8 mouse cellular contexts compared by ENCODE assay signal in the genomic region with DNA sequence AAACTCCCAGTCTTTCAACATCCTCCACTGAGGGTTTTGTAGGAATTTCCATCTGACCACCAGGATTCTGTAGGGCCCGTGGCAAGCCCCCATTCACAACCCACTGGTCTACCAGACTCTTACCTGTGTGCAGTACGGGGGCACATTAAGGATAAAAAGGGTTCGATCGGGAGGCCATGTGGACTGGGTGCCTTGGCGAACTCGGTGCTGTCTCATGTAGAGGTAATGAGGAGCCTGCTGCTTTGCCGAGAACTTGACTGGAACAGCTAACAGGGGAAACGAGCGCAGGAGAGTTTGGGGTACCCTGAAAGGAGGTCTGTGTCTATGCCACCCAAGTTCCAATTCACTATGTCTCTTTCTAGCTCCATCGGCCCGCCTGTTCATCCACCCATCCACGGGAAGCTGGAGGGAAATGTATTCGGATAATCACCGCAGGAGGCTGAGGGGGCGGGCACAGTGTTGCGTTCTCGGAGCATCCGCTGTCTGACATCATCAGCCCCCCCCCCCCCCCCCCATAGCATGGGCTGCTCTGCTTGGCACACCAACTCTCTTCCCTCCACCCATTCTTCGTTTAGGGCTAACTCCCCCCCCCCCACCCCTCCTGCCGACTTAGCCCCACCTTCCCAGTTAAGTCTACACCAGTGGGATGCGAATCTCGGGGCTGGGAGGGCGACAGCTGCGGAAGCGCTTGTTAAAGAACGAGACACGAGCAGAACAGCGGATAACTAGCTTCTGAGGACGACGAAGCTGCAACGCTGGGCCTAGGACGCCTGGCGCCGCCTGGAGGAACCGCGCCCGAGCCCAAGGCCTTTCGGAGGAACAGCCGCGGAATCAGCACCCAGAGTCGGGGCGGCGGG. TPM values are rescaled to one million over a fixed set of nuclear protein-coding genes. Genes with fewer than 3 reads are reported as not detected.
DNase-seq lines count a peak whose midpoint lies in the region; ATAC-seq lines count a peak whose summit lies in the region.

No protein-coding gene starts in this region.

- H3K4me2 ChIP-seq in kidney, embryonic 15.5 days = peak overlapping the region; percentile 84
- peak overlapping the region; percentile 89 for H3K4me2 ChIP-seq in liver, embryonic 15.5 days
- H3K4me2 ChIP-seq in neural tube, embryonic 11.5 days (ENCODE audit: low read depth) = peak overlapping the region; percentile 74

- no peaks in the 10 kb centered on the region for H3K27me3 ChIP-seq in kidney, embryonic 15.5 days
- no peaks in the 10 kb centered on the region for H3K27me3 ChIP-seq in liver, embryonic 15.5 days
- no peaks in the 10 kb centered on the region for H3K27me3 ChIP-seq in neural tube, embryonic 11.5 days (ENCODE audit: control insufficient read depth, insufficient read depth, low read length)

- WGBS in kidney, embryonic 15.5 days = 3% methylated on average over 43 of the region's 43 CpGs
- 3% methylated on average over 42 of the region's 43 CpGs for WGBS in liver, embryonic 15.5 days (ENCODE audit: insufficient replicate concordance)
- 5% methylated on average over 40 of the region's 43 CpGs for WGBS in neural tube, embryonic 11.5 days

- H3K27ac ChIP-seq in kidney, embryonic 15.5 days = peak overlapping the region; percentile 81
- peak overlapping the region; percentile 74 for H3K27ac ChIP-seq in liver, embryonic 15.5 days (replicated peaks)
- H3K27ac ChIP-seq in neural tube, embryonic 11.5 days (ENCODE audit: low read depth, low read length) = peak overlapping the region; percentile 67

- peak; percentile 20 to 28 for DNase-seq in urinary bladder, adult 18-20 months (ENCODE audit: low spot score in 2 of 2)
- DNase-seq in urinary bladder, postnatal 36 days (ENCODE audit: low spot score in 2 of 2) = no peak
- DNase-seq in cerebellum, adult 9-11 months = peak; percentile 57
- peak; percentile 37 to 78 for DNase-seq in frontal cortex, adult 2 months (ENCODE audit: extremely low spot score in 1 of 2, low spot score in 1 of 2)
- peak; percentile 77 for DNase-seq in neural tube, embryonic 11.5 days (ENCODE audit: low spot score)
- DNase-seq in thymus, postnatal 14 days = peak; percentile 67

- H3K9ac ChIP-seq in kidney, embryonic 15.5 days = peak overlapping the region; percentile 79
- peak overlapping the region; percentile 75 for H3K9ac ChIP-seq in liver, embryonic 15.5 days
- H3K9ac ChIP-seq in neural tube, embryonic 11.5 days (ENCODE audit: low read length) = peak overlapping the region; percentile 75

- H3K9me3 ChIP-seq in kidney, embryonic 15.5 days (replicated peaks) = no peaks in the 10 kb centered on the region
- H3K9me3 ChIP-seq in liver, embryonic 15.5 days (replicated peaks) = no peaks in the 10 kb centered on the region
- H3K9me3 ChIP-seq in neural tube, embryonic 11.5 days (ENCODE audit: control insufficient read depth, low read length) = no peaks in the 10 kb centered on the region

- peaks cover 67% of the 10 kb centered on the region for H3K36me3 ChIP-seq in kidney, embryonic 15.5 days
- H3K36me3 ChIP-seq in liver, embryonic 15.5 days (replicated peaks) = peaks cover 51% of the 10 kb centered on the region
- H3K36me3 ChIP-seq in neural tube, embryonic 11.5 days (ENCODE audit: control insufficient read depth, insufficient read depth, low read length) = peaks cover 8% of the 10 kb centered on the region

- peaks cover 10% of the 10 kb centered on the region for H3K4me1 ChIP-seq in kidney, embryonic 15.5 days
- H3K4me1 ChIP-seq in liver, embryonic 15.5 days (replicated peaks) = peaks cover 18% of the 10 kb centered on the region
- H3K4me1 ChIP-seq in neural tube, embryonic 11.5 days (ENCODE audit: control insufficient read depth, insufficient read depth, low read length) = no peaks in the 10 kb centered on the region

- H3K4me3 ChIP-seq in kidney, embryonic 15.5 days (replicated peaks) = peak overlapping the region; percentile 96
- peak overlapping the region; percentile 93 for H3K4me3 ChIP-seq in liver, embryonic 15.5 days (replicated peaks)
- peak overlapping the region; percentile 86 for H3K4me3 ChIP-seq in neural tube, embryonic 11.5 days (ENCODE audit: low read depth, low read length)

- peak; percentile 44 for ATAC-seq in kidney, embryonic 15.5 days (replicated peaks; ENCODE audit: low FRiP score)
- ATAC-seq in liver, embryonic 15.5 days (ENCODE audit: insufficient read depth) = peak; percentile 47
- ATAC-seq in neural tube, embryonic 11.5 days (ENCODE audit: insufficient read depth, low FRiP score, low TSS enrichment) = peak; percentile 49

RNA-seq across cellular contexts. Expression of gene Rrp7a, which starts 0.7 kb away (rescaled TPM):
- polyA plus RNA-seq in frontal cortex, adult 2 months (2012; rRNA removed) = 109 and 111 TPM in 2 replicates
- polyA plus RNA-seq in kidney, embryonic 15.5 days (2015; fragmentation: Nextera tagmentation; extraction: Ambion mirVana) = 61.4 and 74.3 TPM in 2 replicates
- polyA plus RNA-seq in liver, embryonic 15.5 days (2015; fragmentation: Nextera tagmentation; extraction: Ambion mirVana) = 22.0 and 25.7 TPM in 2 replicates
- 64.0 and 78.6 TPM in 2 replicates for polyA plus RNA-seq in neural tube, embryonic 11.5 days (2014; fragmentation: Nextera tagmentation; extraction: Ambion mirVana)

RNA-seq across cellular contexts. Expression of gene Poldip3, which starts 27.2 kb away (rescaled TPM):
- 67.7 and 76.6 TPM in 2 replicates for polyA plus RNA-seq in frontal cortex, adult 2 months (2012; rRNA removed)
- polyA plus RNA-seq in kidney, embryonic 15.5 days (2015; fragmentation: Nextera tagmentation; extraction: Ambion mirVana) = 144 and 148 TPM in 2 replicates
- polyA plus RNA-seq in liver, embryonic 15.5 days (2015; fragmentation: Nextera tagmentation; extraction: Ambion mirVana) = 55.5 and 61.3 TPM in 2 replicates
- 180 and 196 TPM in 2 replicates for polyA plus RNA-seq in neural tube, embryonic 11.5 days (2014; fragmentation: Nextera tagmentation; extraction: Ambion mirVana)

RNA-seq across cellular contexts. Expression of gene Serhl, which starts 32.6 kb away (rescaled TPM):
- polyA plus RNA-seq in frontal cortex, adult 2 months (2012; rRNA removed) = 14.5 and 15.7 TPM in 2 replicates
- 54.1 and 59.4 TPM in 2 replicates for polyA plus RNA-seq in kidney, embryonic 15.5 days (2015; fragmentation: Nextera tagmentation; extraction: Ambion mirVana)
- 16.0 TPM in 2 replicates for polyA plus RNA-seq in liver, embryonic 15.5 days (2015; fragmentation: Nextera tagmentation; extraction: Ambion mirVana)
- 40.3 and 45.1 TPM in 2 replicates for polyA plus RNA-seq in neural tube, embryonic 11.5 days (2014; fragmentation: Nextera tagmentation; extraction: Ambion mirVana)

RNA-seq across cellular contexts. Expression of gene Cyb5r3, which starts 50.5 kb away (rescaled TPM):
- 62.2 and 64.4 TPM in 2 replicates for polyA plus RNA-seq in frontal cortex, adult 2 months (2012; rRNA removed)
- polyA plus RNA-seq in kidney, embryonic 15.5 days (2015; fragmentation: Nextera tagmentation; extraction: Ambion mirVana) = 150 and 166 TPM in 2 replicates
- 143 and 165 TPM in 2 replicates for polyA plus RNA-seq in liver, embryonic 15.5 days (2015; fragmentation: Nextera tagmentation; extraction: Ambion mirVana)
- polyA plus RNA-seq in neural tube, embryonic 11.5 days (2014; fragmentation: Nextera tagmentation; extraction: Ambion mirVana) = 175 and 179 TPM in 2 replicates

Comparison
In these comparisons a context has a peak if more than half of its experiments do, and no peak if none do; other contexts are left out.
1. DNase-seq: peak in urinary bladder, adult 18-20 months (2 of 2), cerebellum, adult 9-11 months (single experiment), frontal cortex, adult 2 months (2 of 2), neural tube, embryonic 11.5 days (single experiment) and thymus, postnatal 14 days (single experiment); none in urinary bladder, postnatal 36 days (0 of 2).
2. Peak in every context shown above with its lines, with median percentiles within 50 percentile points of each other: ATAC-seq, H3K27ac ChIP-seq, H3K4me2 ChIP-seq, H3K4me3 ChIP-seq and H3K9ac ChIP-seq.